Mouse (Mus musculus): Measurements from ENCODE around the gene Fgf11.

The Fgf11 gene

GRCm38 (mm10) chr11:69816520-69816919 lies 14.9 kb upstream of the Fgf11 start:
- DNase-seq (ENCODE audit: low read depth, low spot score), result no peak

DNA sequence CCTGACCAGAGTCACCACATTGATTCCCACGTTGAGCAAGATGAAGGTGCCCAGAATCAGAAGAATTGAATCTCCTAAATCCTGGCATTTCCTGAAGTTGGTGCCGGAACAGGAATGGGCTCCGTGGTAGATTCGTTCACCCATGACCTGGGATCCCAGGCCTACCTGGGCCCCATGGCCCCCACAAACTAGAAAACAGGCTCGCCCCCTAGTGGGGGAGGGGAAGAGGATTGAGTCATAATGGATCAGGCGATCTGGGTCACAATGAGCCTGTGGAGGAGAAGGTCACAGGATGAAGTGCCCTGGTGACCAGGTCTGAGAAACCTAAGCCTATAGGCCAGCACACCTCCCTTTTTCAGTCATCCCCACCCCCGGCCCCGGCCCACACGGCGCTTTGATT lies 13.5 kb upstream of the Fgf11 start, which contains the start of gene Gm39566:
Gene Gm39566, minus strand, starts transcription at position 144 of the 400 bp plus-strand sequence.
- DNase-seq (ENCODE audit: low read depth, low spot score), result no peak

DNA sequence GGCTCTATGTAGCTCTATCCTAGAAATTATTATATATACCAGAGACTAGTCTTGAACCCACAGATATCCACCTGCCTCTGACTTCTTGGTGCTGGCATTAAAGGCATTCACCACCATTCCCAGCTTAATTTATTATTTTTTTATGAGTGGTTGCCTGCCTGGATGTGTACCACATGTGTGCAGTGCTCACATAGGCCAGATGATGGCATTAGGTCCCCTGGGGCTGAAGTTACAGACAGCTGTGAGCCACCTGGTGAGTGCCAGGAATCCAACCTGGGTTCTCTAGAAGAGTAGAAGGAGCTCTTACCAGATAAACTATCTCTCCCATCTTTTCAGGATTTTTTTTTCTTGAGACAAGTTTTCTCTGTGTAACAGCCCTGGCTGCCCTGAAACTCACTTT lies 8.6 kb upstream of the Fgf11 start:
- no peak for DNase-seq (ENCODE audit: low read depth, low spot score)

GRCm38 (mm10) chr11:69807641-69808040 lies 6.0 kb upstream of the Fgf11 start:
- DNase-seq (ENCODE audit: low read depth, low spot score), result no peak

- DNase-seq (ENCODE audit: low read depth, low spot score), result no peak
Measured at GRCm38 (mm10) chr11:69806378-69806777, 4.7 kb upstream of the Fgf11 start.

DNA sequence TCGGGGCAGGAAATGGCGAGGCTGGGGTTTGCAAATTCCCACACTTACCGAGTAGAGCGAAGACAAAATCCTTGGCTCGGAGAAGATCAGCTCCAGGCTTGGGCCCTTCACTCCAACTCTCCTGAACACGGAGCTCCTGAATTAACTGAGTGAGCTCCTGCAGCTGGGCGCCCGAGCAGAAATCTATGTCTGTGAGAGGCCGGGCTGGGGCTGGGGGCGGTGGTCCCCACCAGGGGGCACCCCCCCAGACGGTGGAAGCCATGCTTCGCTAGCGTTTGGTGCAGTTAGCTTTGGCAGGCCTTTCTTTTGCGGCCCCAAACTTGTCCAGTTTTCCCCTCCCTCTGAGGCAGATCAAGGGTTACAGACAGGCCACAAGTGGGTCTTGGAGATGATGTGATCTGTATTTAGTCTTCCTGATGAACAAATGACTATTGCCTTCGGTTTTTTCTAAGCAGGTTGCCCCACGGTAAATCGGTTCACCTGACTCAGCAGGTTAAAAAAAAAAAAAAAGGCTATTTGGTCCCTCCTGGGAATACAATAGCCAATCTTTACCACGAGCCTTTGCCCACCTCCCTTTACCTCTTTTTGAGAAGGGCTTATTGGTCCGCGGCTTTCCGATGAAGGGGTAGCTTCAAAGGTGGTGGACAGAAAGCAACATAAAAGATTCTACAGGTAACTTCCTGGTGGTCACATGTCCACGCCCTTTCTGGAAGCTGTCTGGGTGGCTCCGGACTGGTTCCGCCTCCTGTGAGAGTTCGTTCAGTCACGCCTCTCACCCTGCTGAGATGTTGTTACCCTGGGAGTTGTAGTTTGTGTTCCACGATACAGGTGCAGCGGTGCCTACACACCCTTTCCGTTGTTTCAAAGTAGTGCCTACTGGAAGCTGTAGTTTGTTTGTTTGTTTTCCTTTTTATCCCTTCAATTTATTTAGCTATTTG lies 3.6 kb upstream of the Fgf11 start, which contains the start of gene Tmem102:
Gene Tmem102, minus strand, starts transcription at position 653 of the 938 bp plus-strand sequence.
- no peak for DNase-seq (ENCODE audit: low read depth, low spot score)

DNA sequence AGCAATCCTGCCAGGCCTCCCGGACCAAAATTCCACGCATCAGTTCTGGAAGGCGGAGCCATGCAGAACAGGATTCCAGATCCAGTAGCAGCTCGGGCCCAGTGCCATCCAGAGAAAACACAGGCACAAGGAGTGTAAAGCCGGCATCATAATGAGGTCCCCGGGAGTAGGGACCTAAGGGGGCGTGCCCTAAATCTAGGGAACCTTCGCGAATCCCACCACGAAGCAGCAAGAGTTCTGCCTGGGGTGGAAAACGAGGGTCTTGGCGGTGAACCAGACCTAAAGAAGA lies 2.9 kb upstream of the Fgf11 start:
- no peak for DNase-seq (ENCODE audit: low read depth, low spot score)

DNA sequence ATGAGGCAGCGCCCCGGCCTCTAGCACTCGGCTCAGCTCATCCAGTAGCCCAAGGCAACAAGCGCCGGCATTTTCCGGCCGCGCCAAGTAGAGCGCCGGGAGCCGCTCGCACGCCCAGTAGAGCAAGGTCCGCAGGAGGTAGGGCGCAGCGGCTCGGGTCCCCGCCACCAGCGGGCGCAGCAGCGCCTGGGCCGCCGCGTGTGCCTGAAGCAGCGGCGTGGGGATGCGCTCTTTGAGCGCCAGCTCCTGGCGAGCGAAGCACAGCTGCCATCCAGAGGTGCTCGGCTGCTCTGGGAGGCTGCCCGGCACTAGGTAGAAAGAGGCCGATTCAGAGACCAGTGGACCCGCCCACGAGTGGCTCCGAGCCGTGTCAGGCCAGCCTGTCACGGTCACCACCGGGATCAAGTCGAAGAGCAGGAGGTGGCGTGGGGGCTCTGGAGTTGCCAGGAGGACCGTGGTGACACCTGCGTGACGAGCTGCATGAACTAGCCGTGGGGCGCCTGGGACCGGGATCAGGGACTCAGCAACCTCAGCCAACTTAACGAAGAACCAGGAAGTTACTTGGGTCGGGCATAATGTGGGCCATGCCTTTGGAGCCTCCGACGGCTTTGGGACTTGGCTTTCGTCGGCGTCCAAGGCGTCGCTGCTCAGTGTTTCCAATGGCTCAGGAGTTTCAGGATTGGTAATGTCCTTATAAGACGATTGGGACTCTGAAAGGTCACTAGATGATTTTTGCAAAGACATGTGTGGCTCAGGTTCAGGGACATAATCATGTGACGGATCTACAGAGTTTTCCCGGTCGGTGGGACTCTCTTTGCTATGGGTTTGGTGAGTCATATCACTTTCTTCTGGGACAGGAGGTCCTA lies 2.4 kb upstream of the Fgf11 start:
- DNase-seq (ENCODE audit: low read depth, low spot score), result peak; percentile 62

DNA sequence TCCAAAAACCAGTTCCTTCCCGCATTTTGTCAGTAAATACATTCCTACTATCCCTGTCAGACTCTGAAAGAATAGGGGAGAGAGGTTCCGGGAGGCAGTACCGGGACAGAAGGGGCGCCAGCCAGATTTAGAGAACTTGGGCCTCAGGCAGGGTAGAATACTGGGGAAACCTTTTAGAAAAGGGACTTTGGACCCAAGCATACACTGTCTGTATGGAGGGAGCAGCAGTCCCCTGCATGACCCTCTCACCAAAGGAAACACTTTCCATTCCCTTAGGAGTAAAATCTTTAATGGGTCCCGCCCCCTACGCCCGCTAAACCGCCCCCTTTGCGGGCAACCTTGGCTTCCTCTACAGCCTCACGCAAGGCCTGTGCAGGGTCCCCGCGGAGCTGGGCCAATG lies 1.7 kb upstream of the Fgf11 start:
- no peak for DNase-seq (ENCODE audit: low read depth, low spot score)

GRCm38 (mm10) chr11:69802648-69803105 lies 1.0 kb upstream of the Fgf11 start:
- DNase-seq (ENCODE audit: low read depth, low spot score), result peak; percentile 53

DNA sequence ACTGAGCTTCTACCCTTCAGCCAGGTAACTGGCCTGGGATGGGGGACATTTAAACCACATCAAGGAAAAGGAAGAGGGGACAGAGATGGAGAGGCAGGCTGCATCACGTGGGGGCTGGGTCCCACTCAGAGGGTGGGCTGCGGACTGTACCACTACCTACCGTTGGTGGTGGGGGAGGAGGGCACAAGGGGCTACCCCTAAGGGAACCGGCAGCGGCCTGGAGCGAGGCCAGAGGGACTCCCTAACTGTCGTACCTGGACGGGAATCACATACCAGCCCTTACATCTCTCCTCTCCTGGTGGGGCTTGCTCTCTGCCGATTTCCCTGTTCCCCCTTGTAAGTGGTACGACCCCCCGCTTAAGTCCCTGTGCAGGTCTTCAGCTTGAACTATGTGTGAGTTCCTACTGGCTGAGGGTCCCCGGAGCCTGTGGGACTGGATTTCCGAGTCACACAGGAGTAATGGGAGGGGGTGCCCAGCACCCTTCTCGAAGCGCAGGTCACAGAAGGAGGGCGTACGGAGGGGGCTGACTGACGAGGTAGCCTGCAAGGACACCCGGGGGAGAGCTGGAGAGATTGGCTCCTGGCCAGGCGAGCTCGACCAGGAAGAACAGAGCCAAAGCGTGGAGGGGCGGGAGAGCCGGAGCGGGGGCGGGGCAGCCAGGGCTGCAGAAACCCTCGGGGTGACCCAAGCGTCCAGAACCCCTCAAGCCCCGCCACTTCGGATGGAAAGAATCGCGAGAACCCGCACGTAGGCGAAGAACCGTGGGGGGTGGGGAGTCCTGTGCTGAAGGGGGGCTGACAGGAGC lies 1.1 kb downstream of the Fgf11 start:
- DNase-seq (ENCODE audit: low read depth, low spot score), result no peak

DNA sequence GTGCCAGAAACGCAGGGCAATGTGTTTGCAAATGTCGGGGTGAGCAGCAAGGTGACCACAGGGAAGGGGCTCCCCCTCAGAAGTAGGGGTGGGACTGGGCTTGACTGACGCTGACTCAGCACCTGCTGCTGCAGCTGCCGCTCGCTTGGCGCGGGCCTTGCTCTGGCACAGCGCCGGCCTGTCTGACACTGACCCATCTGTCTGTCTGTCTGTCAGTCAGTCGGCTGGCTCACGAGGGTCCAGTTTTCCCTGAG lies 1.6 kb downstream of the Fgf11 start:
- no peak for DNase-seq (ENCODE audit: low read depth, low spot score)

DNA sequence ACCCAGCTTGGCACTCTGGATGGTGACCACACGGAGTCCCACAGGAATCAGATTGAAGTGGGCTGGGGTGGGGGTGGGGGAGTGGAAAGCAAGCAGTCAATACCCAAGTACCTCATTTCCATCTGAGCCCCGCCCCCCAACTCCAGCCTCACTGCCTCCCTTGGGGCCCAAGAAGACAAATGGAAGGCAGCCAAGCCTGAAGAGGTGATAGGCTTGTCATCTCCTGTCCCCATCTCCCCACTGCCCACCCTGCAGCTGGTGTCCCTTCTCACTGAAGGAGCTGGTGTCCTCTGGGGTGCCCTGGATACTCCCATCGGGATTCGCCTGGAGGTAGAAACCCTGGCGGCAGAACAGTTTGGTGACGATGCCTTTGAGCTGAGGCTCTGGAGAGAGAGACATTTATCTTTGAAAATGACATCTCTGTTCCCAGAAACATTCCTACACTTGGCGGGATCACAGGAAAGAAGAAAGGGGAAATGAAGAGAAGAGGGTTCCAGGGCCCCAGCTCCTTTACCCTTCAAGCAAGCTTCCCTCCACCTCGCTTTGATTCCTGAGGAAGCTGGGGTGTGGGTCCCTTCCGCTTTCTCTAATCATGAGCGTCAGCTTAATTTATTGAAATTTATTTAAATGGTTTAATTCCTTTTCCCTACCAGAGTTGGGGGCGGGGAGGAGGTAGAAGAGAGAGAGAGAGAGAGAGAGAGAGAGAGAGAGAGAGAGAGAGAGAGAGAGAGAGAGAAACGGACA lies 2.1 kb downstream of the Fgf11 start:
- no peak for DNase-seq (ENCODE audit: low read depth, low spot score)

DNA sequence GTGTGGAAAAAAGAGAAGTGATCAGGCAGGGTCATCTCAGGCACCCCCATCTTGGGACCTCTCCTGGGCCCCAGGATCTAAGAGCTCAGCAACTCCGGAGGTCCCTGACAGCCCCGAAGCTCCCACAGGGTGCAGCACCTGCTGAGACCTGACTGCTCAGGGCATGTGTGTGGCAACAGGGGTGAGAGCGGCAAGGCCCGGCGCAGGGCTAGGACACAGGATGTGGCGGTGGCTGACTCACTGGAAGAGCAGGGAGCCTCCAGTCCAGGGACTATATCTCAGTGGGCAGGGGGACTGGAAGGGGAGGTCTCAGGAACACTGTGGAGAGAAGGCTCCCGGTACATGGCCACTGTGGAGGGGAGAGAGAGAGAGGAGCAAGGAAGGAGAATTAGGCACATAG lies 3.7 kb downstream of the Fgf11 start:
- no peak for DNase-seq (ENCODE audit: low read depth, low spot score)

GRCm38 (mm10) chr11:69795983-69796435 lies 5.6 kb downstream of the Fgf11 start:
- DNase-seq (ENCODE audit: low read depth, low spot score), result no peak

DNA sequence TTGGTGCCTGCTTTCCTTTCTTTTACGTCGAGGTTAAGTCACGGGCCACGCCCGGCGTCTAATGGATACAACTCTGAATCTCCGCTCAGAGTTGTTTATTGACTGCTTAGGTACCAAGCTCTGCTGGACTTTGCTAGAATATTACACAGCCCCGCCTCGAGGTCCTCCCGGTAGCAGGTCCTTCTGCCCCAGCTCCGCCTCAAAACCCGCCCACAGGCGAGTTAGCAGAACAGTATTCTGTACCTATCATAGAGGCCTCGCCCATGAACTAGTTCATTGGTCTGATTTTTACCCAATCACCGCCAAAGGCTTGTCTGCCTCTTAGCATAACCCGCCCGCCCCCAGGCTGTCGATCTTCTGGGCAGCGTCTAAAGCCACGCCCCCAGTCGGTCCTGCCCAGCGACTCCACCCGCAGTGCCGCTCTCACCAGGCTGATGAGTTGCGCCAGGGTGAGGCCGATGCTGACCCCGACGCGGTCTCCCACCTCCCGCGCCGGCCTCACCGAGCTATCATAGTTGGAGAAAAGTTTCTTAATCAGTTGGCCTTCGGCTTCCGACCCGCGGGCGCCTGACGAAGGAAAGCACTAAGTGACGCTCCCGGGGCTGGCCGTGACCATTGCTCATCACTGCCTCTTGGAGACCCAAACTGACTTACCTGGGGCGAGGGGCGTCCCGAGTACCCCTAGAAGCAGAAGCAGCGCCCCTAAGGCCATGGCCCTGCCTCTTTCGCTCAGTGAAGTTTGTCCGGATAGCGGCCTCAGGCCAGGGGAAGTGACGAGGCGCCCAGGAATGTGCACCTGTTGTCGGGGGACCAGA lies 6.3 kb downstream of the Fgf11 start, which contains the start of gene Chrnb1:
Gene Chrnb1, minus strand, starts transcription at position 776 of the 815 bp plus-strand sequence.
- peak; percentile 96 for DNase-seq (ENCODE audit: low read depth, low spot score)

GRCm38 (mm10) chr11:69793429-69793828 lies 8.2 kb downstream of the Fgf11 start:
- peak; percentile 54 for DNase-seq (ENCODE audit: low read depth, low spot score)

DNA sequence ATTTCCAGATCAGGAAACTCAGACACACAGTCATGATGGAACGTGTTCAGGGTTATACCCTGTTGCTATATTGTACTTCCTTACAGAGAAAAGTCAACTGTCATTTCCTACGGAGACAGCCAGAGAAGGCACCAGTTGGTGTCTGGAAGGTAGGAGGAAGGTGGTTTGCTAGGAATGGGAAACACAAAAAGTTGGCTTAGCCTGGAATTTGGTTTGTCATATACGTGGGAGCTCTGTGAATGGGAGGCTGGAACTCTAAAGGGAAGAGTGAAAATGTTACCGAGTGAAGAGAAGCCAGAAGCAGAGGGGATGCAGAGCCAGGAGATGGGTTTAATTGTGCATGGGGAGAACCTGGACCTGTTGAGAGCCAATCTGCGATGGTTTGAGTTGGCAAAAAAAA lies 10.2 kb downstream of the Fgf11 start:
- DNase-seq (ENCODE audit: low read depth, low spot score), result no peak

DNA sequence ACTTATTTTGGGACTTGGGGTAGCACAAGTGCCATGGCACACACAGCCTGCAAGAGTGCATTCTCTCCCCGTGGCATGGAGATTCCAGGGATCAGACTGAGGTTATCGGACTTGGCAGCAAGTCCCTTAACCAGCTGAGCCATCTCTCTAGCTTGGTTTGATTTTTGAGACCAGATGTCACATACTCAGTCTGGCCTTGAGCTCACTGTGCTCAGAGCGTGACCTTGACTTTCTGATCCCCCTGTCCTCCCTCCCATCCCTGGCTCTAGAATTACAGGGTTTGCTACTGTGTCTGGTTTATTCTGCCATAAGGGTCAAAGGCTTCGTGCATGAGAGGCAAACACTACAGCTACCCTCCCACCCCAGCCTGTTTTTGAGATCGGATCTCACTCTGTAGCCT lies 12.2 kb downstream of the Fgf11 start:
- no peak for DNase-seq (ENCODE audit: low read depth, low spot score)

DNA sequence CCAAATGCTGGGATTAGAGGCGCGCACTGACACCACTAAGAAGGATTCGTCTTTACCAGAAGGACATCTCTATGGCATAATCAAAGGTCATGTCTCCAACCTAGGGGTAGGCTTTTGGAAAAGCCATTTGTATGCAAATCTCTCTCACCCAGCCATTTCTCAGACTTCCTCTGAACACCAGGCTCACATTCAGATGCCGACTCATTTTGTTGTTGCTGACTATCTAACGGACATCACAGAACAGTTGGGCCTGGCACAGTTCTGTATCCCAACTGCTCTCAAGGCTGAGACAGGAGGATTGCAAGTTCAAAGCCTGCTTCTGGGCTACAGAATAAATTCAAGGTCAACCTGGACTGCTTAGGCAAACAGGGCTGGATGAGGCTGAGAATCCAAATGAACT lies 14.4 kb downstream of the Fgf11 start:
- DNase-seq (ENCODE audit: low read depth, low spot score), result no peak
